Mouse (Mus musculus): ENCODE measurements around the gene Ggta1.

The Ggta1 gene

GRCm38 (mm10) chr2:35440480-35440879, 22.6 kb downstream of the Ggta1 start:
- no peak for DNase-seq (ENCODE audit: low spot score in 2 of 2)

- no peak for DNase-seq (ENCODE audit: low spot score in 2 of 2)
Measured at GRCm38 (mm10) chr2:35437796-35438195, 25.2 kb downstream of the Ggta1 start.

- no peak for DNase-seq (ENCODE audit: low spot score in 2 of 2)
Measured at GRCm38 (mm10) chr2:35434576-35435123, 28.4 kb downstream of the Ggta1 start.

GRCm38 (mm10) chr2:35433428-35433827, 29.6 kb downstream of the Ggta1 start:
- DNase-seq (ENCODE audit: low spot score in 2 of 2), result no peak

- no peak for DNase-seq (ENCODE audit: low spot score in 2 of 2)
Measured at GRCm38 (mm10) chr2:35432472-35432871, 30.6 kb downstream of the Ggta1 start.

- no peak for DNase-seq (ENCODE audit: low spot score in 2 of 2)
Measured at GRCm38 (mm10) chr2:35432011-35432410, 31.0 kb downstream of the Ggta1 start.

- no peak for DNase-seq (ENCODE audit: low spot score in 2 of 2)
Measured at GRCm38 (mm10) chr2:35430806-35431205, 32.2 kb downstream of the Ggta1 start.

GRCm38 (mm10) chr2:35428615-35429300, 34.3 kb downstream of the Ggta1 start:
- DNase-seq (ENCODE audit: low spot score in 2 of 2), result no peak

- DNase-seq (ENCODE audit: low spot score in 2 of 2), result no peak
Measured at GRCm38 (mm10) chr2:35427559-35427958, 35.5 kb downstream of the Ggta1 start.

- DNase-seq (ENCODE audit: low spot score in 2 of 2), result no peak
Measured at GRCm38 (mm10) chr2:35423711-35424339, 39.2 kb downstream of the Ggta1 start.

GRCm38 (mm10) chr2:35422384-35422783, 40.6 kb downstream of the Ggta1 start:
- DNase-seq (ENCODE audit: low spot score in 2 of 2), result peak; percentile 13 to 38

- no peak for DNase-seq (ENCODE audit: low spot score in 2 of 2)
Measured at GRCm38 (mm10) chr2:35420681-35421080, 42.4 kb downstream of the Ggta1 start.

- no peak for DNase-seq (ENCODE audit: low spot score in 2 of 2)
Measured at GRCm38 (mm10) chr2:35419671-35420070, 43.4 kb downstream of the Ggta1 start.

GRCm38 (mm10) chr2:35419243-35419642, 43.8 kb downstream of the Ggta1 start:
- DNase-seq (ENCODE audit: low spot score in 2 of 2), result no peak

- DNase-seq (ENCODE audit: low spot score in 2 of 2), result no peak
Measured at GRCm38 (mm10) chr2:35417231-35417630, 45.8 kb downstream of the Ggta1 start.

GRCm38 (mm10) chr2:35416473-35416872, 46.6 kb downstream of the Ggta1 start:
- no peak for DNase-seq (ENCODE audit: low spot score in 2 of 2)

GRCm38 (mm10) chr2:35412810-35413209, 50.2 kb downstream of the Ggta1 start:
- DNase-seq (ENCODE audit: low spot score in 2 of 2), result no peak

GRCm38 (mm10) chr2:35412246-35412645, 50.8 kb downstream of the Ggta1 start:
- DNase-seq (ENCODE audit: low spot score in 2 of 2), result no peak

- DNase-seq (ENCODE audit: low spot score in 2 of 2), result no peak
Measured at GRCm38 (mm10) chr2:35411640-35412190, 51.3 kb downstream of the Ggta1 start.

GRCm38 (mm10) chr2:35409466-35409865, 53.6 kb downstream of the Ggta1 start:
- DNase-seq (ENCODE audit: low spot score in 2 of 2), result no peak

- DNase-seq (ENCODE audit: low spot score in 2 of 2), result no peak
Measured at GRCm38 (mm10) chr2:35408409-35409110, 54.5 kb downstream of the Ggta1 start.

GRCm38 (mm10) chr2:35407878-35408277, 55.2 kb downstream of the Ggta1 start:
- DNase-seq (ENCODE audit: low spot score in 2 of 2), result no peak

Data from thymus, postnatal 10 days (tissue).